Mouse (Mus musculus) megakaryocyte, embryonic 14.5 days (primary cell): ENCODE measurements around the gene Gmpr2. TPM values are rescaled to one million over a fixed set of nuclear protein-coding genes. Genes with fewer than 3 reads are reported as not detected.

Experiments
- H3K27me3 ChIP-seq: replicated peaks from 2 replicates; pipeline ENCODE3; 2012; ENCODE audit warnings: inconsistent platforms
- H3K36me3 ChIP-seq: replicated peaks from 2 replicates; pipeline ENCODE3; 2012; ENCODE audit warnings: low read length, inconsistent platforms, mixed read lengths
- H3K4me1 ChIP-seq: 2 replicates; pipeline ENCODE4 v1.6.1; 2012; ENCODE audit warnings: inconsistent platforms
- H3K4me3 ChIP-seq: replicated peaks from 2 replicates; pipeline ENCODE3; 2012; ENCODE audit warnings: moderate library complexity, mild to moderate bottlenecking, inconsistent platforms
- H3K9me3 ChIP-seq: 2 replicates; pipeline ENCODE4 v1.6.1; 2012; ENCODE audit warnings: inconsistent platforms
- FLI1 ChIP-seq: IDR thresholded peaks from 2 replicates; pipeline ENCODE4 v1.6.1; 2012; ENCODE audit warnings: low read length, inconsistent platforms, mixed read lengths
- GATA1 ChIP-seq: IDR thresholded peaks from 3 replicates; pipeline ENCODE4 v1.6.1; 2012; ENCODE audit warnings: mixed read lengths, low read length, inconsistent platforms, borderline replicate concordance
- polyA plus RNA-seq: library from polyadenylated mRNA; stranded (reverse); fragments of >175 nt; gene quantifications from 2 replicates; pipeline ENCODE4 v1.2.3, GENCODE M21; 2012; ENCODE audit warnings: low replicate concordance; ENCODE audit not compliant: insufficient read depth

Gmpr2 gene
- polyA plus RNA-seq, 1 experiment: 39.5 TPM

DNA sequence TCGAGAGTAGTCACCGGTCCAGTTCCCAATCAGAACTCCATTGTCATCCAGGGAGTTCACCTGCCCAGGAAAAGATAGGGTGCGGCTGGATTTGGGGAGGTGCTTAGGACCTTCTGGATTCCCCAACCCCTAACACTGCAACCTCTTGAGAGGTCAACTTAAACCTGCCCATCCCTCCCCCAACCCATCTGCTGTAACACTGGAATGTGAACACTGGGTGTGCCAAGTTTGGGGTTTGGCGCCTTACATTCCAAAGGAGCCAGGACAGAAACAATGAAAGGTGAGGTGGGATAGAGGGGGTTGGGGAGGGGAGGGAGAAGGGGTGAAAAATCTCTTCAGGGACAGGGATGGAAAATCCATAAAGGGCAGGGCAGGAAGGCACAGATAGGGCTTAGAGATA, 37.8 kb downstream of the Gmpr2 start:
- peaks cover 7% of the 10 kb centered on the region for H3K27me3 ChIP-seq
- no peak overlapping the region for H3K4me3 ChIP-seq
- peaks cover 53% of the 10 kb centered on the region for H3K4me1 ChIP-seq
- TF ChIP-seq GATA1: no peak
- no peak for TF ChIP-seq FLI1
- no peaks in the 10 kb centered on the region for H3K9me3 ChIP-seq
- peaks cover 11% of the 10 kb centered on the region for H3K36me3 ChIP-seq

DNA sequence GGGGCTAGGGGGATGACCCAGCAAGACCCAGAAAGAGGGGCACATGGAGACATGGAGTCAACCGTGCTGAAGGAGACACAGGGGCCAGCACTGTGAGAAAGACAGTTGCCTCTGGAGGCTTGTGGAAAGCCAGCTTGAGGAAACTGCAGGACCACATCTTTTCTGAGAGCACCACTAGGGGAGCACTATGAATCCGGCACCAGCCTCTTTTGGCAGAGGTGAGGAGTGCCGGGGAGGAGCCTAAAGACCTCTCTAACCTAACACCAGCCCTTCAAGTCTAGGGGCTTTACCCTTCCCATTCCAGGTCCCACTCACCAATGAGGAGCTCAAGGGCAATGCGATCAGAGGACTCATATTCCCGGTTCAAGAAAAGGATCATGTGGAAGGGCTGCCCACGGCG, 40.0 kb downstream of the Gmpr2 start:
- TF ChIP-seq GATA1: no peak
- TF ChIP-seq FLI1: no peak
- Histone ChIP-seq H3K36me3 (peaks cover 18% of the 10 kb centered on the region), H3K4me3 (no peak overlapping the region), H3K4me1 (peaks cover 48% of the 10 kb centered on the region), H3K27me3 (peaks cover 7% of the 10 kb centered on the region), H3K9me3 (no peaks in the 10 kb centered on the region)

DNA sequence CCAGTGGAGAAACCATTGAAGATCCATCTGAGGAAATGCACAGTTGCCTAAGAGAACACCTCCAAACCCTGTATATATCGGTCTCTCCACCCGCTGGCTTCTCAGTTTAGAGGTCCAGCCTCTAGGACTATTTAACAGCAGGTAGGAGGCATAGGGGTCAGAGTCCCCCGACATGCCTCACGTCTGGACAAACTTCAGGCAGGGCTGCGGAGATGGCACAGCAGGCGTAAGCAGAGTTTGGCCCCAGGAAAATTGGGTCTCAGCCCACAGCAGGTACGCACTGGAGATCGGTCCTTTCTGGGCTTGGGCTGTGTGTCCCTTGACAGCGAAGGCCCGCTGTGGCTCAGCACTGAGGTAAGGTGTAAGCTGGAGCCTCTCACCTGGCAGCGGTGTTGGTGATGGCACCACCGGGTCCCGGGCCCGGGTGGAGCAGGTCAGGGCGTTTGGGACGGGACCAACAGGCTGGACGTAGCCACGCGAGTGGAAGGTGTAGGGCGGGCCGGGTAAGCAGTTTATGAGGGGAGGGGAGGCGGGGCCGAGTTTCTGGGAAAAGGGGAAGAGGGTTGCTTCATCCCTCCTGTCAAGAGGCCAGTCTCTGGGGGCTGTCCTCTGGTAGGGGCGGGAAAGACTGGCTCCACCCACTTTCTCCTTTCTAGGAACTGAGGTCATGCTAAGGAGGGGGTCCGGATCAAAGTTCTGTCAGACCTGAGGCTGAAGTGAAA, 41.4 kb downstream of the Gmpr2 start:
- Histone ChIP-seq H3K9me3 (no peaks in the 10 kb centered on the region), H3K27me3 (peaks cover 7% of the 10 kb centered on the region), H3K36me3 (peaks cover 30% of the 10 kb centered on the region), H3K4me3 (peak overlapping the region; percentile 89), H3K4me1 (peaks cover 51% of the 10 kb centered on the region)
- no peak for TF ChIP-seq GATA1

DNA sequence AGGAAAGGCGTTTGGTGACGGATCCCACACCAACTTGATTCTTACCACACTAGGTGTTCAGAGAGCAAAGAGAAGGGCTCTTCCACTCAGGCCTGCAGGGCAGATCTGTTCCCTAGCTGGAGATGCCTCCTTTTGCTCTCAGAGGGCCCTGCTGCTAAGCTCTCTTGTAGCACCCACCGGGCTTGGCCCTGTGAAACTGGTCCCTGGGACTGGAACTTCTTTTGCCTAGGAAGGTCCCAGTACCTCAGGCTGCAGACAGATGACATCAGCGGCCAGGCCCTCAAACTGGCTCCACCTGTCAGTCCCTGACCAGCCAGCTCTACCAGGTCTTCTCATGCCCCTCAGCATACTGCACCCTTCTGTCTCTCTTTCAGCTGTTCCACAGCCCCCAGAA, 42.0 kb downstream of the Gmpr2 start, which contains the start of gene Tgm1:
Gene Tgm1, minus strand, starts transcription at position 198 of the 394 bp plus-strand sequence.
- peaks cover 51% of the 10 kb centered on the region for H3K4me1 ChIP-seq
- TF ChIP-seq GATA1 (no peak), FLI1 (no peak)
- peak within 1 kb of the TSS; percentile 89 for H3K4me3 ChIP-seq
- no peaks in the 10 kb centered on the region for H3K9me3 ChIP-seq
- peaks cover 7% of the 10 kb centered on the region for H3K27me3 ChIP-seq
- H3K36me3 ChIP-seq: peaks cover 34% of the 10 kb centered on the region

DNA sequence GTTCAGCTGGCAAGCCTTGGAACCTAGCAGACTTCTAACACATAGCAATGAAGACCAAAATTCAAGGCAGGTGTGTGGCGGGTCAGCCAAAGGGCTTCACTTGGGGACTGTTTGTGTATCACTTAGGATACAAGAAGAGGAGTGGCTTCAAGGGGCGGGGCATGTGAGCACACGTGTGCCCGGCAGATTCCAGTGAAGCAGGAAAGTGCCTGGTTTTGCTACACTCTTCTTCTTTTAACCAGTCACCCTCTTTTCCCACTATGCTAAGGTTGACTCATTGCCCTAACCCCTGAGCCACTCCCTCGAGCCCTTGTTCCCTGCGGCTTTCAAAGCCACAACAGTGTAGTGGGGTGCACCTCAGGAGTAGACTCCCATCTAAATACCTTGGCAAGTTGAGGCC, 43.2 kb downstream of the Gmpr2 start:
- Histone ChIP-seq H3K27me3 (peaks cover 7% of the 10 kb centered on the region), H3K36me3 (peaks cover 42% of the 10 kb centered on the region), H3K4me1 (peaks cover 51% of the 10 kb centered on the region), H3K4me3 (no peak overlapping the region), H3K9me3 (no peaks in the 10 kb centered on the region)
- TF ChIP-seq GATA1 (no peak), FLI1 (no peak)

DNA sequence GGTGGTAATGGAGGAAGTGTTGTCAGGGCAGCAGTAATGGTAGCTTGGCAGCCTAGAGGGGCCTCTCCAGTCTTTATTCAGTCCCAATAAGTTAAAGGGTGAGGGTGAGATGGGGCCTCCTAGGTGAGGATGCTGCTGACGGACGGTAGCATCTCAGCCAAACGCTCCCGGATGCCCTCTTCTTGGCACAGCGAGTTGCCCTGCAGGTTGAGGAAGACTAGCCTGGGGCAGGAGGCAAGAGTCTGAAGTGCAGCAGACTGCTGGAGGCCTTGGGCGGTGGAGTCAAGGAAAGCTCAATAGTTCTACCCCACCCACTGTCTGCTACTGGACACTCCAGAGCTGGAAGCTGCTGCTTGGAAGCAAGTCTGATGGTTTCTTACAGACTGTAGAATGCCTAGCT, 44.5 kb downstream of the Gmpr2 start:
- H3K27me3 ChIP-seq: peaks cover 7% of the 10 kb centered on the region
- H3K36me3 ChIP-seq: peaks cover 50% of the 10 kb centered on the region
- H3K4me1 ChIP-seq: peaks cover 60% of the 10 kb centered on the region
- H3K9me3 ChIP-seq: no peaks in the 10 kb centered on the region
- TF ChIP-seq GATA1 (no peak), FLI1 (no peak)
- H3K4me3 ChIP-seq: no peak overlapping the region

- H3K4me3 ChIP-seq: no peak overlapping the region
- H3K4me1 ChIP-seq: peaks cover 61% of the 10 kb centered on the region
- no peak for TF ChIP-seq GATA1
- no peak for TF ChIP-seq FLI1
- H3K27me3 ChIP-seq: peaks cover 3% of the 10 kb centered on the region
- H3K9me3 ChIP-seq: no peaks in the 10 kb centered on the region
- peaks cover 50% of the 10 kb centered on the region for H3K36me3 ChIP-seq
These were observed 45.1 kb downstream of the Gmpr2 start for GRCm38 (mm10) chr14:55716884-55717283.

GRCm38 (mm10) chr14:55719737-55720136, 48.0 kb downstream of the Gmpr2 start:
- Histone ChIP-seq H3K4me1 (peaks cover 64% of the 10 kb centered on the region), H3K36me3 (peaks cover 50% of the 10 kb centered on the region), H3K4me3 (no peak overlapping the region), H3K9me3 (no peaks in the 10 kb centered on the region), H3K27me3 (no peaks in the 10 kb centered on the region)
- TF ChIP-seq GATA1: no peak
- no peak for TF ChIP-seq FLI1

DNA sequence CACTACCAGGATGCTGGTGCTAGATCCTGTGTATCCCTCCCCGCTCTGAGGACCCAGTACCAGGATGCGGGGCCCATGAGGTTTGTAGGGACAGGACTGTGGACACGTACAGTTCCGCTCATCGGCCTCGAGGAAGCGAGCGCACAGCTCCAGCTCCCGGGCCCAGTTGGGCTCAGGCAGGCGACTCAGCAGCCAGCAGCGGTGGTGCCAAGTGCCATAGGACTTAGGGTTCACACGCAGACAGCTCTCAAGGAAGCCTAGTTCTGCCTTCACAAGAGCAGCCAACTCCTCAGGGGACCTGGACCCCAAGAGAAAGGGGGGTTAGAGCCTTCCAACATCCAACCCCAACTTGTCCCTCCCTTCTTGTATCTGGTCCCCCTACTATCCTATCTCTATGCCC, 48.9 kb downstream of the Gmpr2 start:
- H3K36me3 ChIP-seq: peaks cover 50% of the 10 kb centered on the region
- TF ChIP-seq GATA1: no peak
- TF ChIP-seq FLI1: no peak
- H3K9me3 ChIP-seq: no peaks in the 10 kb centered on the region
- H3K4me1 ChIP-seq: peaks cover 61% of the 10 kb centered on the region
- no peak overlapping the region for H3K4me3 ChIP-seq
- H3K27me3 ChIP-seq: no peaks in the 10 kb centered on the region

GRCm38 (mm10) chr14:55721076-55721475, 49.3 kb downstream of the Gmpr2 start:
- peaks cover 48% of the 10 kb centered on the region for H3K36me3 ChIP-seq
- peak overlapping the region; percentile 97 for H3K4me3 ChIP-seq
- peaks cover 59% of the 10 kb centered on the region for H3K4me1 ChIP-seq
- TF ChIP-seq GATA1: no peak
- no peak for TF ChIP-seq FLI1
- H3K27me3 ChIP-seq: no peaks in the 10 kb centered on the region
- H3K9me3 ChIP-seq: no peaks in the 10 kb centered on the region
